Mouse (Mus musculus) cortical plate, adult 2 months (tissue): Measurements from ENCODE around the gene Prkce.

Experiments
- CTCF ChIP-seq: fragments of 200-500 bp; IDR thresholded peaks from 2 replicates; pipeline ENCODE4 v1.5.1; 2011; ENCODE audit warnings: mild to moderate bottlenecking, control low read depth, low read length; ENCODE audit not compliant: insufficient read depth; ENCODE audit errors: extremely low read depth
- POLR2A ChIP-seq: fragments of 200-500 bp; IDR thresholded peaks from 2 replicates; pipeline ENCODE4 v1.6.1; 2011; ENCODE audit warnings: mild to moderate bottlenecking, low read length, control low read depth; ENCODE audit not compliant: insufficient read depth; ENCODE audit errors: extremely low read depth

- TF ChIP-seq CTCF = no peak
- TF ChIP-seq POLR2A = no peak
These were observed 436.4 kb downstream of the Prkce start for GRCm38 (mm10) chr17:86603848-86604444.
